Mouse (Mus musculus): ENCODE measurements around the gene P4ha1. TPM values are rescaled to one million over a fixed set of nuclear protein-coding genes. Genes with fewer than 3 reads are reported as not detected.

P4ha1 gene
- polyA plus RNA-seq, 2 experiments, result 5.1 to 9.3 TPM

- H3K9me3 ChIP-seq (ENCODE audit: control insufficient read depth, low read length), result no peaks in the 10 kb centered on the region
- ATAC-seq (ENCODE audit: insufficient read depth), result no peak
- no peak overlapping the region for H3K27ac ChIP-seq
- TF ChIP-seq EP300 (IDR thresholded peaks at IDR 0.05; ENCODE audit: low read depth) (no peak), CTCF (IDR thresholded peaks at IDR 0.05; ENCODE audit: low read depth) (no peak)
- H3K4me2 ChIP-seq (ENCODE audit: low read depth), result no peak overlapping the region
- H3K36me3 ChIP-seq (replicated peaks; ENCODE audit: control insufficient read depth, insufficient read depth, low read depth), result no peaks in the 10 kb centered on the region
- H3K27me3 ChIP-seq (ENCODE audit: control insufficient read depth, insufficient read depth, low read length), result no peaks in the 10 kb centered on the region; the same call in 1 of the 2 replicates
- WGBS (ENCODE audit: insufficient replicate concordance), result 63% methylated on average over 1 of the region's 1 CpGs
- H3K9ac ChIP-seq (replicated peaks), result no peak overlapping the region
- DNase-seq (ENCODE audit: low read depth in 3 of 3, low spot score in 3 of 3), result no peak
- H3K4me1 ChIP-seq (replicated peaks; ENCODE audit: control insufficient read depth in 2 of 2, insufficient read depth in 2 of 2, low read length in 1 of 2), result peaks cover 2 to 11% of the 10 kb centered on the region in 2 experiments; a peak in 3 of 4 replicates
- H3K4me3 ChIP-seq (ENCODE audit: insufficient read depth in 1 of 2, low read depth in 2 of 2, low read length in 2 of 2), result no peak overlapping the region
Observed at GRCm38 (mm10) chr10:59283749-59284148, 39.3 kb upstream of the P4ha1 start.

DNA sequence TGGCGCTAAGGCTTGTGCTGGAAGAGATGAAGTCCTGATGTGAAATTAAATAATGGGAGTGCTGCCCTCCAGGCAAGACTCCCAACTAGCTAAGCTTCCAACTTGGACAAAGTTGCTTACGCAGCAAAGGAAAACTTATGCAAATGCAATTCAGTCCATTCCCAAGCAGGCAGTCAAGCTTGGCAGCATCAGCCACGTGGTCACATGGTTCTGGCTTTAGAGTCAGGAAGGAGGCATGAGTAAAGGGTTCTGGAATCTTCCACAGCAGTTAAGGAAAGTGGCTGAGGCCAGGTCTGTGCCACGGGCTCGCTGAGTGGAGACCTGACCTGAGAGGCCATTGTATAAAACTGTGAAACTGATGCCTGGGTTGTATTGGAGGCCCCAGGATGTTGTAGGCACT, 37.6 kb upstream of the P4ha1 start:
- no peak overlapping the region for H3K4me3 ChIP-seq (ENCODE audit: insufficient read depth in 1 of 2, low read depth in 2 of 2, low read length in 2 of 2)
- no peaks in the 10 kb centered on the region for H3K36me3 ChIP-seq (replicated peaks; ENCODE audit: control insufficient read depth, insufficient read depth, low read depth)
- WGBS (ENCODE audit: insufficient replicate concordance), result 65% methylated on average over 5 of the region's 5 CpGs
- H3K4me2 ChIP-seq (ENCODE audit: low read depth), result no peak overlapping the region
- ATAC-seq (ENCODE audit: insufficient read depth) (no peak), DNase-seq (ENCODE audit: low read depth in 3 of 3, low spot score in 3 of 3) (no peak)
- TF ChIP-seq EP300 (IDR thresholded peaks at IDR 0.05; ENCODE audit: low read depth) (no peak), CTCF (IDR thresholded peaks at IDR 0.05; ENCODE audit: low read depth) (no peak)
- peaks cover 2 to 11% of the 10 kb centered on the region in 2 experiments; a peak in 3 of 4 replicates for H3K4me1 ChIP-seq (replicated peaks; ENCODE audit: control insufficient read depth in 2 of 2, insufficient read depth in 2 of 2, low read length in 1 of 2)
- no peak overlapping the region for H3K27ac ChIP-seq
- no peaks in the 10 kb centered on the region for H3K9me3 ChIP-seq (ENCODE audit: control insufficient read depth, low read length)
- no peaks in the 10 kb centered on the region; the same call in 1 of the 2 replicates for H3K27me3 ChIP-seq (ENCODE audit: control insufficient read depth, insufficient read depth, low read length)
- H3K9ac ChIP-seq (replicated peaks), result no peak overlapping the region

DNA sequence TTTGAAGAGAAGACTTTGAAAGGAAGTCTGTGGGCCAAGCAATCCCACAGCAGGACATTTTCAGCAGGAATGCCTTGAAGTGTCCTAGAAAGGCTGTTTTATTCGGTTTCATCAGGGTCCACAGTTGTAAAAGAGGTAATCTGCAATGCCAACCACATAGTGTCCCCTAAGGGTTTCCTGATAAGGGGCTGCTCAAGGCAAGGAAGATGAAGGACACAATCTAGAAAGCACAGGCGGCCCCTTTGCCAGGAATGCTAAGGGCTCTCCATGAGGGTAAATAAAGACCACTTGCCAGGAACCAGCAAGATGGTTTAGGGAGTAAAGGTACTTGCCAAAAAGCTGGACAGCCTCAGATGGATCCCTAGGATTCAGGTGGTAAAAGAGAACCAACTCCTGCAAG, 35.8 kb upstream of the P4ha1 start:
- Histone ChIP-seq H3K27me3 (ENCODE audit: control insufficient read depth, insufficient read depth, low read length) (no peaks in the 10 kb centered on the region; the same call in 1 of the 2 replicates), H3K4me1 (replicated peaks; ENCODE audit: control insufficient read depth in 2 of 2, insufficient read depth in 2 of 2, low read length in 1 of 2) (peaks cover 2 to 11% of the 10 kb centered on the region in 2 experiments; a peak in 3 of 4 replicates), H3K4me2 (ENCODE audit: low read depth) (peak overlapping the region; percentile 18; the same call in 1 of the 2 replicates), H3K27ac (no peak overlapping the region), H3K9ac (replicated peaks) (no peak overlapping the region), H3K4me3 (ENCODE audit: insufficient read depth in 1 of 2, low read depth in 2 of 2, low read length in 2 of 2) (no peak overlapping the region), H3K9me3 (ENCODE audit: control insufficient read depth, low read length) (no peaks in the 10 kb centered on the region), H3K36me3 (replicated peaks; ENCODE audit: control insufficient read depth, insufficient read depth, low read depth) (no peaks in the 10 kb centered on the region)
- peak; percentile 71; the same call in 1 of the 2 replicates for ATAC-seq (ENCODE audit: insufficient read depth)
- no peak for TF ChIP-seq CTCF (IDR thresholded peaks at IDR 0.05; ENCODE audit: low read depth)
- no peak; the same call in 1 of the 2 replicates for TF ChIP-seq EP300 (IDR thresholded peaks at IDR 0.05; ENCODE audit: low read depth)
- 14% methylated on average over 2 of the region's 2 CpGs for WGBS (ENCODE audit: insufficient replicate concordance)
- DNase-seq (ENCODE audit: low read depth in 3 of 3, low spot score in 3 of 3), result no peak

- DNase-seq (ENCODE audit: low read depth in 3 of 3, low spot score in 3 of 3) (no peak), ATAC-seq (ENCODE audit: insufficient read depth) (peak; percentile 79)
- H3K9ac ChIP-seq (replicated peaks), result no peak overlapping the region
- no peaks in the 10 kb centered on the region for H3K27me3 ChIP-seq (ENCODE audit: control insufficient read depth, insufficient read depth, low read length)
- H3K27ac ChIP-seq, result no peak overlapping the region
- peaks cover 2 to 11% of the 10 kb centered on the region in 2 experiments; a peak in 3 of 4 replicates for H3K4me1 ChIP-seq (replicated peaks; ENCODE audit: control insufficient read depth in 2 of 2, insufficient read depth in 2 of 2, low read length in 1 of 2)
- no peaks in the 10 kb centered on the region for H3K36me3 ChIP-seq (replicated peaks; ENCODE audit: control insufficient read depth, insufficient read depth, low read depth)
- TF ChIP-seq CTCF (IDR thresholded peaks at IDR 0.05; ENCODE audit: low read depth) (no peak), EP300 (IDR thresholded peaks at IDR 0.05; ENCODE audit: low read depth) (no peak)
- no peaks in the 10 kb centered on the region for H3K9me3 ChIP-seq (ENCODE audit: control insufficient read depth, low read length)
- no peak overlapping the region for H3K4me3 ChIP-seq (ENCODE audit: insufficient read depth in 1 of 2, low read depth in 2 of 2, low read length in 2 of 2)
- peak overlapping the region; percentile 18 for H3K4me2 ChIP-seq (ENCODE audit: low read depth)
- 37% methylated on average over 3 of the region's 3 CpGs for WGBS (ENCODE audit: insufficient replicate concordance)
Observed at GRCm38 (mm10) chr10:59287662-59288061, 35.4 kb upstream of the P4ha1 start.

- Histone ChIP-seq H3K4me1 (replicated peaks; ENCODE audit: control insufficient read depth in 2 of 2, insufficient read depth in 2 of 2, low read length in 1 of 2) (peaks cover 2 to 11% of the 10 kb centered on the region in 2 experiments; a peak in 3 of 4 replicates), H3K4me3 (ENCODE audit: insufficient read depth in 1 of 2, low read depth in 2 of 2, low read length in 2 of 2) (no peak overlapping the region), H3K9ac (replicated peaks) (no peak overlapping the region), H3K27ac (no peak overlapping the region), H3K4me2 (ENCODE audit: low read depth) (no peak overlapping the region), H3K36me3 (replicated peaks; ENCODE audit: control insufficient read depth, insufficient read depth, low read depth) (no peaks in the 10 kb centered on the region), H3K9me3 (ENCODE audit: control insufficient read depth, low read length) (no peaks in the 10 kb centered on the region), H3K27me3 (ENCODE audit: control insufficient read depth, insufficient read depth, low read length) (no peaks in the 10 kb centered on the region)
- peak; percentile 88 for TF ChIP-seq CTCF (IDR thresholded peaks at IDR 0.05; ENCODE audit: low read depth)
- TF ChIP-seq EP300 (IDR thresholded peaks at IDR 0.05; ENCODE audit: low read depth), result no peak
- DNase-seq (ENCODE audit: low read depth in 3 of 3, low spot score in 3 of 3) (no peak), ATAC-seq (ENCODE audit: insufficient read depth) (no peak)
- 60% methylated on average over 8 of the region's 8 CpGs for WGBS (ENCODE audit: insufficient replicate concordance)
Observed at GRCm38 (mm10) chr10:59289062-59289461, 34.0 kb upstream of the P4ha1 start.

Data from liver, embryonic 14.5 days (tissue).